Mouse (Mus musculus) gastrocnemius, adult 18-20 months (tissue): ENCODE data around the gene Slc22a21. TPM values are rescaled to one million over a fixed set of nuclear protein-coding genes. Genes with fewer than 3 reads are reported as not detected.
A peak's percentile ranks its signal among the peaks of the same experiment; 100 is the strongest.
"Not testable (repeated sequence)": the region's sequence is repeated elsewhere in the genome, so short reads cannot be mapped to it uniquely, and the experiment has no call there.

Experiments
- DNase-seq: peaks from one replicate; pipeline ENCODE4 v3.0.0; 2021; ENCODE audit warnings: low spot score
- total RNA-seq, 2 experiments: library from RNA; stranded (reverse); gene quantifications; 2 replicates each; pipeline ENCODE4 v1.2.3; 2021

Slc22a21 gene
- total RNA-seq, 2 experiments from 2014 or later = 0.78 to 0.95 TPM

GRCm38 (mm10) chr11:54002147-54002760 lies 22.1 kb upstream of the Slc22a21 start:
- DNase-seq = peak; percentile 66

- DNase-seq = no peak
These were observed 17.5 kb upstream of the Slc22a21 start for GRCm38 (mm10) chr11:53997661-53998060.

GRCm38 (mm10) chr11:53992264-53992663 lies 12.1 kb upstream of the Slc22a21 start:
- DNase-seq = no peak

GRCm38 (mm10) chr11:53989232-53989631 lies 9.1 kb upstream of the Slc22a21 start:
- no peak for DNase-seq

- no peak for DNase-seq
These were observed 7.9 kb upstream of the Slc22a21 start for GRCm38 (mm10) chr11:53988081-53988480.

GRCm38 (mm10) chr11:53981396-53981795 lies 1.3 kb upstream of the Slc22a21 start:
- no peak for DNase-seq

- not testable (repeated sequence) for DNase-seq
These were observed 710 bp downstream of the Slc22a21 start for GRCm38 (mm10) chr11:53979456-53979787.

GRCm38 (mm10) chr11:53977672-53978071 lies 2.5 kb downstream of the Slc22a21 start:
- no peak for DNase-seq

GRCm38 (mm10) chr11:53975559-53975958 lies 4.6 kb downstream of the Slc22a21 start:
- no peak for DNase-seq

- DNase-seq = no peak
These were observed 21.1 kb downstream of the Slc22a21 start for GRCm38 (mm10) chr11:53958984-53959383.

GRCm38 (mm10) chr11:53958176-53958575 lies 22.0 kb downstream of the Slc22a21 start:
- DNase-seq = not testable (repeated sequence)

GRCm38 (mm10) chr11:53956636-53957035 lies 23.5 kb downstream of the Slc22a21 start:
- DNase-seq = no peak

- DNase-seq = no peak
These were observed 25.5 kb downstream of the Slc22a21 start for GRCm38 (mm10) chr11:53954653-53955052.

GRCm38 (mm10) chr11:53950133-53950532 lies 30.0 kb downstream of the Slc22a21 start:
- DNase-seq = not testable (repeated sequence)

GRCm38 (mm10) chr11:53931944-53932318 lies 48.2 kb downstream of the Slc22a21 start:
- DNase-seq = not testable (repeated sequence)

GRCm38 (mm10) chr11:53931091-53931943 lies 48.8 kb downstream of the Slc22a21 start:
- peak; percentile 65 for DNase-seq

GRCm38 (mm10) chr11:53929741-53930140 lies 50.4 kb downstream of the Slc22a21 start:
- no peak for DNase-seq

GRCm38 (mm10) chr11:53928585-53928984 lies 51.5 kb downstream of the Slc22a21 start:
- no peak for DNase-seq

- DNase-seq = no peak
These were observed 53.8 kb downstream of the Slc22a21 start for GRCm38 (mm10) chr11:53926303-53926702.

- no peak for DNase-seq
These were observed 61.3 kb downstream of the Slc22a21 start for GRCm38 (mm10) chr11:53918851-53919250.

GRCm38 (mm10) chr11:53911011-53911410 lies 69.1 kb downstream of the Slc22a21 start:
- no peak for DNase-seq

GRCm38 (mm10) chr11:53908686-53909085 lies 71.4 kb downstream of the Slc22a21 start:
- no peak for DNase-seq

- no peak for DNase-seq
These were observed 75.6 kb downstream of the Slc22a21 start for GRCm38 (mm10) chr11:53904534-53904925.
